Mouse (Mus musculus) cerebellum, adult 9-10 months (tissue): Measurements from ENCODE around the gene Usp43.

Experiments
- DNase-seq: peaks from one replicate; pipeline ENCODE4 v3.0.0; 2022

Usp43 gene

GRCm38 (mm10) chr11:67806832-67807597 is 114.9 kb downstream of the Usp43 start:
- no peak for DNase-seq

- DNase-seq = no peak
Observed at GRCm38 (mm10) chr11:67805538-67805937, 116.4 kb downstream of the Usp43 start.
